Mouse (Mus musculus) myocyte (in vitro differentiated cells): Measurements from ENCODE around the gene Derl2. TPM values are rescaled to one million over a fixed set of nuclear protein-coding genes. Genes with fewer than 3 reads are reported as not detected.

ENCODE experiments used
- H3K27me3 ChIP-seq: one replicate; pipeline ENCODE4 v1.6.1; 2011; ENCODE audit not compliant: control insufficient read depth, insufficient read depth, insufficient read length
- H3K36me3 ChIP-seq: one replicate; pipeline ENCODE4 v1.6.1; 2011; ENCODE audit not compliant: control insufficient read depth, insufficient read depth
- H3K4me2 ChIP-seq: one replicate; pipeline ENCODE4 v1.6.1; 2011; ENCODE audit warnings: low read depth, control low read depth
- H3K4me3 ChIP-seq: one replicate; pipeline ENCODE4 v1.5.1; 2011; ENCODE audit warnings: mild to moderate bottlenecking, control low read depth, moderate library complexity
- H3K79me2 ChIP-seq: one replicate; pipeline ENCODE4 v1.6.1; 2011; ENCODE audit not compliant: control insufficient read depth, insufficient read depth
- H3ac ChIP-seq: one replicate; pipeline ENCODE4 v1.6.1; 2011; ENCODE audit not compliant: control insufficient read depth, insufficient read length
- CEBPB ChIP-seq: IDR thresholded peaks from 2 replicates; pipeline ENCODE4 v1.6.1; 2011; ENCODE audit warnings: mild to moderate bottlenecking, moderate library complexity; ENCODE audit not compliant: poor library complexity, insufficient read depth, severe bottlenecking
- E2F4 ChIP-seq: IDR thresholded peaks from one replicate; pipeline ENCODE4 v1.6.1; 2011; ENCODE audit warnings: mild to moderate bottlenecking, control low read depth, moderate library complexity; ENCODE audit not compliant: insufficient read depth
- MAX ChIP-seq: IDR thresholded peaks from one replicate; pipeline ENCODE4 v1.6.1; 2011; ENCODE audit warnings: low read depth, mild to moderate bottlenecking, control low read depth
- MYOD1 ChIP-seq, 3 experiments: IDR thresholded peaks; one replicate each; pipeline ENCODE4 v1.6.1; 2011; ENCODE audit warnings: control low read depth in 2 of 3, low read depth in 2 of 3, mild to moderate bottlenecking in 2 of 3, moderate library complexity in 1 of 3; ENCODE audit not compliant: insufficient read length in 2 of 3, control insufficient read depth in 1 of 3
- MYOG ChIP-seq, 3 experiments: IDR thresholded peaks; one replicate each; pipeline ENCODE4 v1.6.1; 2011; ENCODE audit warnings: control low read depth in 2 of 3, low read depth in 2 of 3, mild to moderate bottlenecking in 2 of 3; ENCODE audit not compliant: insufficient read length in 2 of 3, control insufficient read depth in 1 of 3, insufficient read depth in 1 of 3
- POLR2A ChIP-seq: IDR thresholded peaks from one replicate; pipeline ENCODE4 v1.6.1; 2011; ENCODE audit warnings: low read depth, mild to moderate bottlenecking, control low read depth, moderate library complexity; ENCODE audit not compliant: insufficient read length
- POLR2AphosphoS2 ChIP-seq: IDR thresholded peaks from one replicate; pipeline ENCODE4 v1.6.1; 2011; ENCODE audit warnings: low read depth, control low read depth; ENCODE audit not compliant: insufficient read length
- REST ChIP-seq: IDR thresholded peaks from one replicate; pipeline ENCODE4 v1.6.1; 2011; ENCODE audit warnings: mild to moderate bottlenecking, control low read depth, moderate library complexity; ENCODE audit not compliant: insufficient read depth, insufficient read length
- SRF ChIP-seq: IDR thresholded peaks from one replicate; pipeline ENCODE4 v1.6.1; 2011; ENCODE audit warnings: low read depth; ENCODE audit not compliant: control insufficient read depth, insufficient read length
- TCF12 ChIP-seq: IDR thresholded peaks from one replicate; pipeline ENCODE4 v1.6.1; 2011; ENCODE audit warnings: mild to moderate bottlenecking, control low read depth; ENCODE audit not compliant: poor library complexity, insufficient read depth, severe bottlenecking
- TCF3 ChIP-seq: IDR thresholded peaks from one replicate; pipeline ENCODE4 v1.6.1; 2011; ENCODE audit warnings: low read depth, control low read depth; ENCODE audit not compliant: insufficient read length
- USF1 ChIP-seq: IDR thresholded peaks from one replicate; pipeline ENCODE4 v1.6.1; 2011; ENCODE audit warnings: low read depth, mild to moderate bottlenecking, control low read depth, moderate library complexity
- polyA plus RNA-seq: library from polyadenylated mRNA; unstranded; fragments of >200 nt; fragmentation: generic; extraction: Trizol; gene quantifications from one replicate; pipeline ENCODE4 v1.2.1, GENCODE M21; 2012; ENCODE audit warnings: missing spikeins

Derl2 gene
- polyA plus RNA-seq, 1 experiment: 27.6 TPM

GRCm38 (mm10) chr11:70975193-70975592 is 44.4 kb downstream of the Derl2 start:
- Histone ChIP-seq H3K4me2 (no peak overlapping the region), H3K79me2 (peaks cover 6% of the 10 kb centered on the region), H3ac (no peak overlapping the region), H3K4me3 (no peak overlapping the region), H3K36me3 (peaks cover 48% of the 10 kb centered on the region), H3K27me3 (no peaks in the 10 kb centered on the region)
- TF ChIP-seq POLR2AphosphoS2 (no peak), MYOG (IDR thresholded peaks at IDR 0.05; ENCODE audit: control insufficient read depth in 1 of 3, insufficient read depth in 1 of 3, insufficient read length in 2 of 3, low read depth in 2 of 3) (no peak), SRF (no peak), E2F4 (no peak), TCF3 (no peak), TCF12 (no peak), REST (no peak), POLR2A (no peak), CEBPB (no peak)

- no peaks in the 10 kb centered on the region for H3K27me3 ChIP-seq
- no peak overlapping the region for H3K4me2 ChIP-seq
- H3ac ChIP-seq: no peak overlapping the region
- peaks cover 7% of the 10 kb centered on the region for H3K79me2 ChIP-seq
- TF ChIP-seq USF1: no peak
- no peak for TF ChIP-seq SRF
- TF ChIP-seq MAX: no peak
- TF ChIP-seq MYOG (IDR thresholded peaks at IDR 0.05; ENCODE audit: control insufficient read depth in 1 of 3, insufficient read depth in 1 of 3, insufficient read length in 2 of 3, low read depth in 2 of 3): no peak
- TF ChIP-seq TCF3: no peak
- no peak for TF ChIP-seq TCF12
- no peak for TF ChIP-seq REST
- TF ChIP-seq MYOD1 (IDR thresholded peaks at IDR 0.05; ENCODE audit: control insufficient read depth in 1 of 3, insufficient read length in 2 of 3, low read depth in 2 of 3): no peak
- no peak for TF ChIP-seq E2F4
- peaks cover 36% of the 10 kb centered on the region for H3K36me3 ChIP-seq
- H3K4me3 ChIP-seq: no peak overlapping the region
Measured at GRCm38 (mm10) chr11:70973947-70974346, 45.7 kb downstream of the Derl2 start.

GRCm38 (mm10) chr11:70972586-70972985 is 47.1 kb downstream of the Derl2 start:
- no peak overlapping the region for H3K4me3 ChIP-seq
- no peak for TF ChIP-seq SRF
- H3K79me2 ChIP-seq: peaks cover 21% of the 10 kb centered on the region
- no peaks in the 10 kb centered on the region for H3K27me3 ChIP-seq
- H3K36me3 ChIP-seq: peaks cover 22% of the 10 kb centered on the region
- H3ac ChIP-seq: no peak overlapping the region
- no peak overlapping the region for H3K4me2 ChIP-seq

- Histone ChIP-seq H3K36me3 (peaks cover 14% of the 10 kb centered on the region), H3K4me3 (peak overlapping the region; percentile 96)
- TF ChIP-seq TCF3: no peak
- no peak for TF ChIP-seq MAX
- TF ChIP-seq REST: no peak
- no peak for TF ChIP-seq USF1
- TF ChIP-seq SRF: no peak
- TF ChIP-seq MYOG (IDR thresholded peaks at IDR 0.05; ENCODE audit: control insufficient read depth in 1 of 3, insufficient read depth in 1 of 3, insufficient read length in 2 of 3, low read depth in 2 of 3): no peak
- TF ChIP-seq CEBPB: no peak
- TF ChIP-seq TCF12: no peak
Measured at GRCm38 (mm10) chr11:70970560-70971540, 48.8 kb downstream of the Derl2 start.

GRCm38 (mm10) chr11:70969821-70970559 is 49.7 kb downstream of the Derl2 start, which contains the start of the genes Nup88 and Rpain:
Gene Nup88 (minus strand): TSS chr11:70969973.
Gene Rpain (plus strand): TSS chr11:70970213.
- Histone ChIP-seq H3K79me2 (peaks cover 23% of the 10 kb centered on the region), H3K4me2 (peak within 1 kb of the TSS; percentile 86), H3K4me3 (peak within 1 kb of the TSS; percentile 96), H3ac (peak within 1 kb of the TSS; percentile 52), H3K36me3 (peaks cover 15% of the 10 kb centered on the region), H3K27me3 (no peaks in the 10 kb centered on the region)
- TF ChIP-seq POLR2AphosphoS2: peak; percentile 66
- peak; percentile 85 for TF ChIP-seq POLR2A
- no peak for TF ChIP-seq TCF3
- TF ChIP-seq TCF12: no peak
- peak; percentile 48 for TF ChIP-seq SRF
- TF ChIP-seq E2F4: peak; percentile 32
- TF ChIP-seq MAX: no peak
- no peak for TF ChIP-seq USF1
- TF ChIP-seq CEBPB: no peak
- peak; percentile 17 for TF ChIP-seq REST

More at GRCm38 (mm10) chr11:70970560-70971540, 48.8 kb downstream of the Derl2 start:
- peak overlapping the region; percentile 54 for H3K4me2 ChIP-seq
- H3K79me2 ChIP-seq: peaks cover 23% of the 10 kb centered on the region
- H3K27me3 ChIP-seq: no peaks in the 10 kb centered on the region
- H3ac ChIP-seq: no peak overlapping the region
